Mouse (Mus musculus): ENCODE measurements around the gene Atp8b5. TPM values are rescaled to one million over a fixed set of nuclear protein-coding genes. Genes with fewer than 3 reads are reported as not detected.

The Atp8b5 gene
- polyA plus RNA-seq, 1 experiment from 2014 or later, result 0.12 TPM

Other genes starting within 250 kb of the Atp8b5 start
- 12.6 and 13.9 TPM in 2 replicates for gene Pigo, start 241.3 kb upstream of the Atp8b5 start, polyA plus RNA-seq (2015; fragmentation: Nextera tagmentation; extraction: Ambion mirVana)
- gene Stoml2, start 235.4 kb upstream of the Atp8b5 start, polyA plus RNA-seq (2015; fragmentation: Nextera tagmentation; extraction: Ambion mirVana), result 270 and 280 TPM in 2 replicates
- gene Fam214b, start 220.9 kb upstream of the Atp8b5 start, polyA plus RNA-seq (2015; fragmentation: Nextera tagmentation; extraction: Ambion mirVana), result 28.4 and 30.0 TPM in 2 replicates
- gene Unc13b, start 208.2 kb upstream of the Atp8b5 start, polyA plus RNA-seq (2015; fragmentation: Nextera tagmentation; extraction: Ambion mirVana), result 0.30 and 0.37 TPM in 2 replicates
- 0.75 and 0.82 TPM in 2 replicates for gene Rusc2, start 114.8 kb downstream of the Atp8b5 start, polyA plus RNA-seq (2015; fragmentation: Nextera tagmentation; extraction: Ambion mirVana)
- not detected in 2 replicates for gene Fam166b, start 162.0 kb downstream of the Atp8b5 start, polyA plus RNA-seq (2015; fragmentation: Nextera tagmentation; extraction: Ambion mirVana)
- gene Tesk1, start 174.8 kb downstream of the Atp8b5 start, polyA plus RNA-seq (2015; fragmentation: Nextera tagmentation; extraction: Ambion mirVana), result 0.95 and 0.98 TPM in 2 replicates
- 0.48 and 0.70 TPM in 2 replicates for gene Cd72, start 187.5 kb downstream of the Atp8b5 start, polyA plus RNA-seq (2015; fragmentation: Nextera tagmentation; extraction: Ambion mirVana)
- gene Sit1, start 216.6 kb downstream of the Atp8b5 start, polyA plus RNA-seq (2015; fragmentation: Nextera tagmentation; extraction: Ambion mirVana), result not detected in 2 replicates
- gene Ccdc107, start 225.7 kb downstream of the Atp8b5 start, polyA plus RNA-seq (2015; fragmentation: Nextera tagmentation; extraction: Ambion mirVana), result 34.2 and 34.3 TPM in 2 replicates
- gene Arhgef39, start 232.5 kb downstream of the Atp8b5 start, polyA plus RNA-seq (2015; fragmentation: Nextera tagmentation; extraction: Ambion mirVana), result 29.4 and 35.8 TPM in 2 replicates
- gene Car9, start 239.8 kb downstream of the Atp8b5 start, polyA plus RNA-seq (2015; fragmentation: Nextera tagmentation; extraction: Ambion mirVana), result 0.85 and 1.0 TPM in 2 replicates